Mouse (Mus musculus): ENCODE data around the gene Tex47.

The Tex47 gene

GRCm38 (mm10) chr5:7303819-7304218, at the start of gene Tex47:
Gene Tex47 (plus strand): TSS chr5:7304119.
- DNase-seq (ENCODE audit: low spot score): no peak

- no peak for DNase-seq (ENCODE audit: low spot score)
Observed at GRCm38 (mm10) chr5:7276659-7277455, 27.1 kb upstream of the Tex47 start.

GRCm38 (mm10) chr5:7284336-7284735, 19.6 kb upstream of the Tex47 start:
- DNase-seq (ENCODE audit: low spot score): no peak

GRCm38 (mm10) chr5:7302969-7303368, 950 bp upstream of the Tex47 start:
- no peak for DNase-seq (ENCODE audit: low spot score)

- DNase-seq (ENCODE audit: low spot score): no peak
Observed at GRCm38 (mm10) chr5:7325594-7325993, 21.7 kb downstream of the Tex47 start.

GRCm38 (mm10) chr5:7344145-7345010, 40.5 kb downstream of the Tex47 start, which contains the start of gene Zfp804b:
Gene Zfp804b (minus strand): TSS chr5:7344756.
- peak; percentile 75 for DNase-seq (ENCODE audit: low spot score)

GRCm38 (mm10) chr5:7345011-7345389, 41.1 kb downstream of the Tex47 start:
- DNase-seq (ENCODE audit: low spot score): no peak
